Mouse (Mus musculus): Measurements from ENCODE around the gene Dcaf4.

The Dcaf4 gene

DNA sequence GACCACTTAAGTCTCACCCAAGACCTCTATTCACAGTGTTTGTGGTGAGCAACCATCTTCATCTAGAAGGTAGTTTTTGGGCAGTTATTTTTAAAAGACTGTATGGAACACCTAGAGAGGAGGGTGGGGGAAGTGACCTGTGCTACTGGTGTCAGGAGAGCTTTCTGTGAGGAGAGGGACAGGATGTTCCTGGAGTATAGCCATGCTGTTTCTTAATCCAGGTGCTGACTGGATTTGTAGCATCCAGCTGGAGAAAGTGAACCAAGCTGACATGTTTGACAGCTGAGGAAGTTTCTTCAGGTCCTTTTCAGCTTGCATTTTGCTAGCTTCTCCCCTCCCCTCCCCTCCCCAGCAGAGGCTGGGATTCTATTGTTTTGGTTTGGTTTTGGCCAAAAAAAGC is 24.5 kb downstream of the Dcaf4 start:
- DNase-seq (ENCODE audit: low read depth): no peak

DNA sequence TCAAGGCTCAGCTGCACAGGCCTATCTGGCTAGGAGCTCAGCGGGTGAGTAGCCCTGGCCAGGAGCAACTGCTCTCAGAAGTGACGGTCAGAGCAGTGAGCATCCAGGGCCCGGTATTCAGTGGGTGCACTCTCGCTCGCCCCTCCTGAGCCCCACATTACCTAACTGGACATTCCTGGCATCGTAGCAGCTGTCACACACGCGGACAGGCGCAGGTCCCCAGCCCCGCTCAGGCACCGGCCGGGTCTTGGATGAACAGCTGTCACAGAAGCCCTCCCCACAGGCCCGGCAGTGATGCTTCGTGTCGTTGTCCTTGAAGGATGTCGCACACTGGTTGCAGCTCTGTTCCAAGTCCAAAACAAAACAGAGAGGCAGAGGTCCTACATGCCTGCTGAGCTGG is 31.0 kb downstream of the Dcaf4 start:
- DNase-seq (ENCODE audit: low read depth): no peak

DNA sequence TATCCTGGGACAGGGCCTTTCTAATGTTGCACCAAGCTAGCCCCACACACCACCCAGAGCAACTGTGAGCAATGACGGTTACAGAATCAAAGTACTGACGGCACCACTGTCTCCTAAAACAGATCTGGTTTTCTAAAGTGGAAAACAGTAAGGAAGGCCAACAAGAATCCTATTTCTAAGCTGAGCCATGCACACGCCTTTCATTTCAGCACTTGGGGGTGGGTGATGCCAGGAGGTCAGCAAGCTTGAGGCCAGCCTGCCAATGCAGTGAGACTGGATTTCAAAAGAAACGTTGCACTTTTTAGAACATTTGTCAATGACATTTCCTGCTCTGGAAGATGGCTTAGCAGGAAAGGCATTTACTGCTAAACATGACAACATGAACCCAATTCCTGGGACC is 33.5 kb downstream of the Dcaf4 start:
- no peak for DNase-seq (ENCODE audit: low read depth)

DNA sequence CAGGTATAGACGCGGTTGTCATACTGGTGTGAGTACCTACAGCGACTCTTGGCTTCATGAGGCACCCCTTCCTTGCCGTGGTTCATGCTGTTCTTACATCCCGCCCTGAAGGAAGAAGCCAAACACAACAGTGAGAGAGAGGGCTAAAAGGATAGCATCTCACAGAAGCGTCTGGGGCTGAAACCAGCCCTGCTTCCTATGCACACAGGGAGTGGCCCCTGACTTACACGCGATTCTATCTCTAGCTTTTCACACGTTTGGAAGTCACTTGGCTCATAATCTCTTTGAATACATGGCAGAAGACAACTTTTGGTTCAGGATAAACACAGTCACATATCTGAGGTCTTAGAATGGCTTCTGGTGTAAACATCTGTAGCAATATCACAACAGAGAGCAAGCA is 35.3 kb downstream of the Dcaf4 start:
- DNase-seq (ENCODE audit: low read depth): no peak

DNA sequence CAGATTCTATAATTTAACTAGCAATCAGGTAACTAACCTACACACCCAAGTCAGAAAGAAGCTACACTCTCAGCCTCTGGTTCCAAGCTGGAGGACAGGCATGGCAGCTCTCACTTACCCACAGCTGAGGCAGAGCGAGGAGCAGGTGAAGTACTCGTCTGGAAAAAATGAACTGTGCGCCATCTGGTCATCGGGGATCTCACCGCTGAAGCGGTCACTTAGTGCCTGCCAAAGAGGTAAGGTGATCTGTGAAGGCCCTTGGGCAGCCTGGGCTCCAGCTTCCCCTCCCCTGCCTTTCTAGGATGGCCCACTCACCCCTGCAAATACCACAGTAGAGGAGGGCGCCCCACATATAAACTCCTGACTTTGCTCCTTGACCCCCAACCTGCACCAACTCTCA is 38.2 kb downstream of the Dcaf4 start:
- DNase-seq (ENCODE audit: low read depth): no peak

GRCm38 (mm10) chr12:83560189-83560588 is 39.9 kb downstream of the Dcaf4 start:
- peak; percentile 50 for DNase-seq (ENCODE audit: low read depth)

DNA sequence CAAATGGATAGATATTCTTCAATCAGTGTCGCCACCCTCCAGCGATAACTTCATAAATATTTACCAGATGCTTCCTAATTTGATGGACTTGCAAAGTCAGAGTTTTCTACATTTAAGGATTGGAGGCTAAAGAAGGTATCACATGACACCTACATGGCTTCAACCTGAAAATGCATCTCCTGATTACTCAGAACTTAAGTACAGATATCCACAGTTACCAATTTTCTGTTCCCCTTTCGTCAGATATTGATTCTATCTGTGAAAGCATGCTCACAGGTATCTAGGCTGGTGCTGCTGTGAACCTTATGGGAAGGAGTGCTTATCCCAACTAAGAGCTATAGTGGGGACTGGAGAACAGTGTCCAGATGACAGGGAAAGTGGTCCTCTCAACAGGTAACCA is 42.3 kb downstream of the Dcaf4 start:
- no peak for DNase-seq (ENCODE audit: low read depth)

DNA sequence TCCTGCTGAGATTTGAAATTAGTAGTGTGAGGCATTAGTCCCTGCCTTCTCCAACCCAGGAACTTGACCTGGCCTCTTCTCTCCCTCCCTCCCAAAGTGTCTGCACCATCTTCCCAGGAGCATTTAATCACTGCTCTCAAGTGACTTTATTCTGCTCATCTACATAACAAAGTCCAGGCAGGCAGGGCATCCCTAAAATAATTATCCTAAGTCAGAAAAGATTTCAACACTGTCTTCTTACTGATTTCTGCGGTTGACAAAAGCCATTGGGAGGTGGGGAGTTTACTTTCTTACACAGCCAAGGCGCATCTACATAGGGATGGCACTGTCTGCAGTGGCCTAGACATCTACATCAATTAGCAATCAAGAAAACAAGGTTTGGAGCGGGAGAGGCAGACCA is 49.6 kb downstream of the Dcaf4 start:
- no peak for DNase-seq (ENCODE audit: low read depth)

DNA sequence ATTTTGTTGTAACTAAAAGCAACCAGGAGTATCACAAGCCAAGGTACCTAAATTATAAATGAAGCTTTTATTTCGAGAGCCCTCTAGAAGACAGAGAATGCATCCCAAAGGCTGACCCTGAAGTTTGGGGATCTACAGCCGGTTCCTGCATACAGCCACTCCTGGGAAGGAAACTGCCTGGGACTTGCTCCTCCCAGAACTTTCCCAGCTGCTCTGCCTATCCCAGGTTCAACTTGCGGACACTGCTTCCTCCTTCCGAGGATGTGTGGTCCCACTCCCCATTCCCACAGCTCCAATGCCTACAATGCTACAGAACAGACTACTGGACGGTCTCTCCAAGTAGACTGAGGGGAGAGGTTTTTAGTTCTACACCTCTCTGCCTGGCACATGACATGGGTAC is 52.5 kb downstream of the Dcaf4 start:
- no peak for DNase-seq (ENCODE audit: low read depth)

DNA sequence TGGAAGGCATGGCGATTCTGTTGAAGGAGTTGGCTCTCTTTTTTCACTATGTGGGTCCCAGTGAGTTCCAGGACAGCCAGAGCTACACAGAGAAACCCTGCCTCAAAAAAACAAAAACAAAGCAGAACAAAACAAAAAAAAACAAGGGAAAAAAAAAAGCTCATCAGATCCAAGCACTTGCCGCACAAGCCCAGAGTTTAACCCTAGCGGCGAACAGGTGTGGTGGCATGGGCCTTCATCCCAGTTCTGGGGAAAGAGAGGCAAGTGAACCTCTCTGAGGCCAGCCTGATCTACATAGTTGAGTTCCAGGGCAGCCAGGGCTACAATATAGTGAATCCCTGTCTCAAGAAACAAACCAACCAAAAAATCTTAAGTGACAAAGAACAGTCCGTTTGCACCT is 57.2 kb downstream of the Dcaf4 start:
- DNase-seq (ENCODE audit: low read depth): no peak

DNA sequence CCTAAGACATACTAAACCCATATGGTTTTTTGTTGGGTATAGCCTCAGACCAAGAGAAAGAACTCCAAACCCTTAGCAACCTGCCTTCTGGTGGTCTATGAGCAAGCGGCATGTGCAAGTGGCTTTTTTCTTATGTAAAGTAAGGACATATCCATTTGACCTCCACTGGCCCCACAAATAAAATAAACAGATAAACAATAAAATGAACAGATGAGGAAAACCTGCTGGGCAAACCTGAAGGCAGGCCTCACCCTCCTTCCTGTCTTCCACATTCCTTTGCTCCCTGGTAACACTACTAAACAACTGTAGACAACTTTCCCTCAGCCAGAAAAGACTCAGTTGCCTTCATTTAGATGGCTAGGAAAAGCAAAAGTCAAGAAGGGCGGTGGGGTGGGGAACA is 58.1 kb downstream of the Dcaf4 start:
- no peak for DNase-seq (ENCODE audit: low read depth)

GRCm38 (mm10) chr12:83578896-83579569 is 58.8 kb downstream of the Dcaf4 start:
- peak; percentile 87 for DNase-seq (ENCODE audit: low read depth)

- no peak for DNase-seq (ENCODE audit: low read depth)
Observed at GRCm38 (mm10) chr12:83580283-83580682, 60.0 kb downstream of the Dcaf4 start.

- no peak for DNase-seq (ENCODE audit: low read depth)
Observed at GRCm38 (mm10) chr12:83582106-83582505, 61.8 kb downstream of the Dcaf4 start.

DNA sequence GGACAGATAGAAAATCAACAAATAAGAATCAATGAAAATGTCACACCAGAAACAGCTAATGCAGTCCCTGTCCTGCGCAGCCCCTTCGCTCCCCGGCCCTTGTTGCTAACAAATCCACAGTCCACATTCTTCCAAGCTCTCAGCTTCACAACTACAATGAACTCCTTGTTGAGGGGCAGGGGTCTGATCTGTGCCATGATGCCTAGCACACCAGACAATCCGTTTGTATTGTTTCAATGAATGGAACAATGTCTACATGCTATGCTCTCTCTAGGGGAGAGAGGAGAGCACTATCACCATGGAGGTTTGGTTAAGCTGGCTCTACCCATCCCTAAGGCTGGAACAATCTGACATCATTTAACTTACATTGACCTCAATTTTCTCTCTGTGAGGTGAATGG is 62.5 kb downstream of the Dcaf4 start:
- no peak for DNase-seq (ENCODE audit: low read depth)

DNA sequence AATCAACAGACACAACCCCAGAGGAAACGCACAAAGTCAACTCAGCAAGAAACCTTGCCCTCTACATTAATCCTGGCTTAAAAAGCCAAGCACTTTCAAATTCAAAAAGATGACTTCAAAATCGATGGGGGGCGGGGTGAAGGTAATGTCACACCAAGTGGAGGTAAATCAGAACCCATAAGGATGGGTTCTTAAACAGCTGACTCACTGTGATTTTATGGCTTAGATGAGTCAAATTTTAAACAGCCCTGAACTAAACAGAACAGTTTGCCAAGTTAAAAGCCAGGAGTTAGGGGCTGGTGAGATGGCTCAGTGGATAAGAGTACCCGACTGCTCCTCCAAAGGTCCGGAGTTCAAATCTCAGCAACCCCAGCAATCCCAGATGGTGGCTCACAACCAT is 66.4 kb downstream of the Dcaf4 start:
- no peak for DNase-seq (ENCODE audit: low read depth)

Data from c-Kit-positive CD71-positive TER-119-negative erythroid progenitor cells, embryonic 14.5 days (primary cell).